Mouse (Mus musculus) right cerebral cortex, adult 2 months (tissue): ENCODE data around the gene Sh3pxd2a.

ENCODE experiments used
- DNase-seq, 2 experiments: peaks; one replicate each; pipeline ENCODE4 v3.0.0; 2021 to 2022; ENCODE audit warnings: low spot score in 2 of 2

The Sh3pxd2a gene

GRCm38 (mm10) chr19:47374916-47375573 lies 89.2 kb downstream of the Sh3pxd2a start:
- DNase-seq: no peak

GRCm38 (mm10) chr19:47374440-47374839 lies 89.8 kb downstream of the Sh3pxd2a start:
- peak; percentile 45 to 61 for DNase-seq

GRCm38 (mm10) chr19:47372044-47372443 lies 92.2 kb downstream of the Sh3pxd2a start:
- DNase-seq: no peak

- no peak for DNase-seq
These were observed 92.7 kb downstream of the Sh3pxd2a start for GRCm38 (mm10) chr19:47371521-47371920.

- DNase-seq: no peak
These were observed 95.2 kb downstream of the Sh3pxd2a start for GRCm38 (mm10) chr19:47369008-47369407.

GRCm38 (mm10) chr19:47367271-47367879 lies 96.8 kb downstream of the Sh3pxd2a start:
- no peak for DNase-seq

- DNase-seq: no peak
These were observed 97.6 kb downstream of the Sh3pxd2a start for GRCm38 (mm10) chr19:47366576-47366975.

- no peak for DNase-seq
These were observed 101.0 kb downstream of the Sh3pxd2a start for GRCm38 (mm10) chr19:47363086-47363668.

GRCm38 (mm10) chr19:47360921-47361320 lies 103.3 kb downstream of the Sh3pxd2a start:
- no peak for DNase-seq

- no peak for DNase-seq
These were observed 104.2 kb downstream of the Sh3pxd2a start for GRCm38 (mm10) chr19:47360017-47360416.

GRCm38 (mm10) chr19:47359166-47359931 lies 104.9 kb downstream of the Sh3pxd2a start:
- DNase-seq: no peak

GRCm38 (mm10) chr19:47357297-47357696 lies 106.9 kb downstream of the Sh3pxd2a start:
- DNase-seq: no peak

- peak; percentile 93 for DNase-seq
These were observed 107.9 kb downstream of the Sh3pxd2a start for GRCm38 (mm10) chr19:47356188-47356857.

- no peak for DNase-seq
These were observed 109.7 kb downstream of the Sh3pxd2a start for GRCm38 (mm10) chr19:47354456-47354855.

- DNase-seq: no peak
These were observed 115.2 kb downstream of the Sh3pxd2a start for GRCm38 (mm10) chr19:47349043-47349442.

- no peak for DNase-seq
These were observed 115.7 kb downstream of the Sh3pxd2a start for GRCm38 (mm10) chr19:47348395-47349016.

- no peak for DNase-seq
These were observed 117.1 kb downstream of the Sh3pxd2a start for GRCm38 (mm10) chr19:47347021-47347643.

- DNase-seq: no peak
These were observed 117.6 kb downstream of the Sh3pxd2a start for GRCm38 (mm10) chr19:47346606-47347005.

- DNase-seq: no peak
These were observed 118.2 kb downstream of the Sh3pxd2a start for GRCm38 (mm10) chr19:47345851-47346568.

- DNase-seq: peak; percentile 63 to 65
These were observed 120.8 kb downstream of the Sh3pxd2a start for GRCm38 (mm10) chr19:47343422-47343821.
